Mouse (Mus musculus): Measurements from ENCODE around the gene Cbl. TPM values are rescaled to one million over a fixed set of nuclear protein-coding genes. Genes with fewer than 3 reads are reported as not detected.
A peak's percentile ranks its signal among the peaks of the same experiment; 100 is the strongest.

Gene Cbl
- total and polyA plus RNA-seq, 2 experiments, result 2.4 to 2.8 TPM

GRCm38 (mm10) chr9:44109360-44110095 lies 124.3 kb downstream of the Cbl start:
- Histone ChIP-seq H3K9ac (ENCODE audit: low read depth, low read length) (no peak overlapping the region), H3K27ac (replicated peaks; ENCODE audit: insufficient read depth, low read depth, low read length) (no peak overlapping the region), H3K4me3 (ENCODE audit: insufficient read depth, low read depth, low read length) (no peak overlapping the region), H3K36me3 (ENCODE audit: control insufficient read depth, insufficient read depth, low read length) (no peaks in the 10 kb centered on the region), H3K27me3 (ENCODE audit: control insufficient read depth, insufficient read depth, low read length) (no peaks in the 10 kb centered on the region), H3K79me2 (ENCODE audit: control insufficient read depth, insufficient read depth, low read length) (peaks cover 5% of the 10 kb centered on the region; the same call in 1 of the 2 replicates), H3K4me1 (ENCODE audit: control insufficient read depth, insufficient read depth, low read length) (peaks cover 5% of the 10 kb centered on the region; the same call in 1 of the 2 replicates)
- DNase-seq (ENCODE audit: extremely low read depth, low read depth, low spot score), result peak; percentile 35
- TF ChIP-seq POLR2A (IDR thresholded peaks at IDR 0.05; ENCODE audit: extremely low read depth, insufficient read depth, low read length), result no peak
- peak; percentile 73 for TF ChIP-seq CTCF (IDR thresholded peaks at IDR 0.05; ENCODE audit: low read depth, low read length)
- 34% methylated on average over 9 of the region's 9 CpGs for WGBS

GRCm38 (mm10) chr9:44108269-44109055 lies 125.4 kb downstream of the Cbl start:
- Histone ChIP-seq H3K27ac (replicated peaks; ENCODE audit: insufficient read depth, low read depth, low read length) (no peak overlapping the region), H3K36me3 (ENCODE audit: control insufficient read depth, insufficient read depth, low read length) (no peaks in the 10 kb centered on the region), H3K79me2 (ENCODE audit: control insufficient read depth, insufficient read depth, low read length) (peaks cover 5% of the 10 kb centered on the region; the same call in 1 of the 2 replicates), H3K9ac (ENCODE audit: low read depth, low read length) (no peak overlapping the region), H3K4me1 (ENCODE audit: control insufficient read depth, insufficient read depth, low read length) (peaks cover 3% of the 10 kb centered on the region; the same call in 1 of the 2 replicates), H3K4me3 (ENCODE audit: insufficient read depth, low read depth, low read length) (no peak overlapping the region), H3K27me3 (ENCODE audit: control insufficient read depth, insufficient read depth, low read length) (no peaks in the 10 kb centered on the region)
- no peak for DNase-seq (ENCODE audit: extremely low read depth, low read depth, low spot score)
- TF ChIP-seq CTCF (IDR thresholded peaks at IDR 0.05; ENCODE audit: low read depth, low read length) (no peak), POLR2A (IDR thresholded peaks at IDR 0.05; ENCODE audit: extremely low read depth, insufficient read depth, low read length) (no peak)
- 88% methylated on average over 31 of the region's 31 CpGs for WGBS

GRCm38 (mm10) chr9:44107557-44108179 lies 126.2 kb downstream of the Cbl start:
- WGBS, result 81% methylated on average over 25 of the region's 25 CpGs
- no peak for DNase-seq (ENCODE audit: extremely low read depth, low read depth, low spot score)
- Histone ChIP-seq H3K27me3 (ENCODE audit: control insufficient read depth, insufficient read depth, low read length) (no peaks in the 10 kb centered on the region), H3K79me2 (ENCODE audit: control insufficient read depth, insufficient read depth, low read length) (peaks cover 5% of the 10 kb centered on the region; the same call in 1 of the 2 replicates), H3K36me3 (ENCODE audit: control insufficient read depth, insufficient read depth, low read length) (no peaks in the 10 kb centered on the region), H3K27ac (replicated peaks; ENCODE audit: insufficient read depth, low read depth, low read length) (peak overlapping the region; percentile 6; the same call in 1 of the 2 replicates), H3K4me3 (ENCODE audit: insufficient read depth, low read depth, low read length) (peak overlapping the region; percentile 32; the same call in 1 of the 2 replicates), H3K4me1 (ENCODE audit: control insufficient read depth, insufficient read depth, low read length) (peaks cover 2% of the 10 kb centered on the region; the same call in 1 of the 2 replicates), H3K9ac (ENCODE audit: low read depth, low read length) (peak overlapping the region; percentile 28)
- peak; percentile 34; the same call in 1 of the 2 replicates for TF ChIP-seq CTCF (IDR thresholded peaks at IDR 0.05; ENCODE audit: low read depth, low read length)
- no peak for TF ChIP-seq POLR2A (IDR thresholded peaks at IDR 0.05; ENCODE audit: extremely low read depth, insufficient read depth, low read length)

- Histone ChIP-seq H3K9ac (ENCODE audit: low read depth, low read length) (peak within 1 kb of the TSS; percentile 28), H3K27me3 (ENCODE audit: control insufficient read depth, insufficient read depth, low read length) (no peaks in the 10 kb centered on the region), H3K79me2 (ENCODE audit: control insufficient read depth, insufficient read depth, low read length) (peaks cover 5% of the 10 kb centered on the region; the same call in 1 of the 2 replicates), H3K4me1 (ENCODE audit: control insufficient read depth, insufficient read depth, low read length) (no peaks in the 10 kb centered on the region), H3K27ac (replicated peaks; ENCODE audit: insufficient read depth, low read depth, low read length) (peak within 1 kb of the TSS; percentile 6; the same call in 1 of the 2 replicates), H3K4me3 (ENCODE audit: insufficient read depth, low read depth, low read length) (peak within 1 kb of the TSS; percentile 32; the same call in 1 of the 2 replicates), H3K36me3 (ENCODE audit: control insufficient read depth, insufficient read depth, low read length) (no peaks in the 10 kb centered on the region)
- TF ChIP-seq CTCF (IDR thresholded peaks at IDR 0.05; ENCODE audit: low read depth, low read length) (no peak), POLR2A (IDR thresholded peaks at IDR 0.05; ENCODE audit: extremely low read depth, insufficient read depth, low read length) (no peak)
- peak; percentile 31 for DNase-seq (ENCODE audit: extremely low read depth, low read depth, low spot score)
- 79% methylated on average over 8 of the region's 8 CpGs for WGBS
Measured at GRCm38 (mm10) chr9:44107110-44107509, 126.7 kb downstream of the Cbl start, which contains the start of gene C1qtnf5. C1qtnf5 (plus strand) TSS chr9:44107245.

- WGBS, result 87% methylated on average over 4 of the region's 4 CpGs
- Histone ChIP-seq H3K4me1 (ENCODE audit: control insufficient read depth, insufficient read depth, low read length) (no peaks in the 10 kb centered on the region), H3K4me3 (ENCODE audit: insufficient read depth, low read depth, low read length) (no peak overlapping the region), H3K36me3 (ENCODE audit: control insufficient read depth, insufficient read depth, low read length) (no peaks in the 10 kb centered on the region), H3K27ac (replicated peaks; ENCODE audit: insufficient read depth, low read depth, low read length) (no peak overlapping the region), H3K79me2 (ENCODE audit: control insufficient read depth, insufficient read depth, low read length) (peaks cover 5% of the 10 kb centered on the region; the same call in 1 of the 2 replicates), H3K9ac (ENCODE audit: low read depth, low read length) (no peak overlapping the region), H3K27me3 (ENCODE audit: control insufficient read depth, insufficient read depth, low read length) (no peaks in the 10 kb centered on the region)
- no peak for TF ChIP-seq POLR2A (IDR thresholded peaks at IDR 0.05; ENCODE audit: extremely low read depth, insufficient read depth, low read length)
- no peak for TF ChIP-seq CTCF (IDR thresholded peaks at IDR 0.05; ENCODE audit: low read depth, low read length)
- DNase-seq (ENCODE audit: extremely low read depth, low read depth, low spot score), result no peak
Measured at GRCm38 (mm10) chr9:44106596-44106995, 127.3 kb downstream of the Cbl start.

All from liver, adult 2 months (tissue).